Mouse (Mus musculus) brain, embryonic 14.5 days (tissue): Measurements from ENCODE around the gene Lime1.

Source experiments
- CTCF ChIP-seq: fragments of 200-500 bp; IDR thresholded peaks from 2 replicates; pipeline ENCODE4 v1.5.1; 2012; ENCODE audit warnings: inconsistent platforms, mild to moderate bottlenecking, moderate library complexity, borderline replicate concordance; ENCODE audit not compliant: insufficient read depth, insufficient read length; ENCODE audit errors: extremely low read depth
- POLR2A ChIP-seq: fragments of 200-500 bp; IDR thresholded peaks from 2 replicates; pipeline ENCODE4 v1.6.1; 2012; ENCODE audit warnings: mild to moderate bottlenecking, inconsistent platforms, borderline replicate concordance; ENCODE audit not compliant: poor library complexity, insufficient read depth, insufficient read length, severe bottlenecking; ENCODE audit errors: extremely low read depth

DNA sequence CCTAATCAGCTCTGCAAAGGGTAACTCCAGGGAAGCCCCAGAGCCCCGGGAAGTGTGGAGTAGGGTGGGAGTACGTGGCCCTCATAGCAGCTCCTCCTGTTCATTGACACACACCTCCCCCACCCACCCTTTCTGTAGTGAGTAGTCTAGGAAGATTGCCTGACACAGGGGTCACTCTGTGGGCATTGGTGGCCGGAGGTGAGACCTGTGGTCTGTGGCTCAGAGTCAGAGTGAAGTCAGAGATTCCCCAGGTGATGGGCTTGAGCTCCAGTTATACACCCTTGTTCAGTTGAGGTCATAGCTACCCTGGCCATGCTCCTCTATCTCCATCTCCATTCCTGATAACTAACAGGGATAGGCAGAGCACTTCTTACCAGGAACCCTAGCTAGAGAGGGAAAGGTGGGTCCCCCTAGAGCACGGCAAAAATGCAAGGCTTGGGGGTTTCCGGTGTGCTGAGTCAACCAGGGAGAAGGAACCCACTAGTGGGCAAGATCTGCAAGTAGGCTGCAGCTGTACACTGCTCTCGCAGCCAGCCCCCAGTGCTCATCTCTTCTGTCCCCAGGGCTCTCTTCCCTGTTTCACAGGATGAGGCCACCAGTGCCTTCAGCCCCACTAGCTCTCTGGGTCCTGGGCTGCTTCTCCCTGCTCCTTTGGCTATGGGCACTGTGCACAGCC is 1.9 kb downstream of the Lime1 start:
- TF ChIP-seq POLR2A = no peak
- no peak for TF ChIP-seq CTCF
